Mouse (Mus musculus) macrophage (primary cell): ENCODE results near the gene Muc5ac. TPM values are rescaled to one million over a fixed set of nuclear protein-coding genes. Genes with fewer than 3 reads are reported as not detected.
"Not testable (repeated sequence)": the region's sequence is repeated elsewhere in the genome, so short reads cannot be mapped to it uniquely, and the experiment has no call there.

ENCODE experiments used
- H3K27ac ChIP-seq: fragments of 350-480 bp; formaldehyde crosslinking; 2 replicates; pipeline ENCODE4 v1.9.0; 2021
- H3K36me3 ChIP-seq: fragments of 350-480 bp; formaldehyde crosslinking; 2 replicates; pipeline ENCODE4 v1.9.0; 2021; ENCODE audit errors: inconsistent target
- H3K4me3 ChIP-seq: fragments of 350-480 bp; formaldehyde crosslinking; 2 replicates; pipeline ENCODE4 v1.9.0; 2021; ENCODE audit errors: inconsistent target
- H3K79me2 ChIP-seq: fragments of 350-480 bp; formaldehyde crosslinking; 2 replicates; pipeline ENCODE4 v1.9.0; 2021; ENCODE audit errors: inconsistent target
- WGBS: methylation state at CpG from one replicate; pipeline ENCODE4 v1.1.7; 2026; ENCODE audit warnings: inconsistent platforms; ENCODE audit not compliant: missing documents; 5-methylcytosine and 5-hydroxymethylcytosine counted together
- polyA plus RNA-seq: library from polyadenylated mRNA; stranded (reverse); fragments of 250-400 nt; gene quantifications from 3 replicates; pipeline ENCODE4 v1.2.4, GENCODE M21; 2018; ENCODE audit warnings: inconsistent platforms
- total RNA-seq, 78 experiments: library from RNA; depleted of rRNA; stranded (reverse); fragments of 250-400 nt; gene quantifications; 1 replicate in 9 of 78; 2 replicates in 24 of 78; 3 replicates in 43 of 78; 4 replicates in 2 of 78; pipeline ENCODE4 v1.2.4; 2018; ENCODE audit warnings: inconsistent platforms in 56 of 78

The Muc5ac gene
- not detected for total RNA-seq (2018; cell fraction: chromatin; rRNA removed)
- total RNA-seq (2018; cell fraction: cytosol; rRNA removed), result not detected
- total RNA-seq (2018; cell fraction: nucleus; rRNA removed), result not detected
- polyA plus RNA-seq, result not detected in 3 replicates

- 81% methylated on average over 6 of the region's 6 CpGs for WGBS
- no peaks in the 10 kb centered on the region for H3K79me2 ChIP-seq
- no peaks in the 10 kb centered on the region for H3K36me3 ChIP-seq
- no peak within 1 kb of the TSS for H3K4me3 ChIP-seq
- H3K27ac ChIP-seq, result no peak within 1 kb of the TSS
Observed at GRCm38 (mm10) chr7:141788677-141789452, at the start of gene Muc5ac. Gene Muc5ac (plus strand): TSS chr7:141788972.

GRCm38 (mm10) chr7:141747451-141748100 lies 41.2 kb upstream of the Muc5ac start:
- 83% methylated on average over 7 of the region's 7 CpGs for WGBS
- Histone ChIP-seq H3K4me3 (no peak overlapping the region), H3K79me2 (no peaks in the 10 kb centered on the region), H3K36me3 (no peaks in the 10 kb centered on the region), H3K27ac (no peak overlapping the region)

GRCm38 (mm10) chr7:141752513-141752912 lies 36.3 kb upstream of the Muc5ac start:
- Histone ChIP-seq H3K36me3 (no peaks in the 10 kb centered on the region), H3K4me3 (no peak overlapping the region), H3K79me2 (no peaks in the 10 kb centered on the region), H3K27ac (no peak overlapping the region)
- 55% methylated on average over 6 of the region's 6 CpGs for WGBS

GRCm38 (mm10) chr7:141755831-141756230 lies 32.9 kb upstream of the Muc5ac start:
- WGBS, result 47% methylated on average over 4 of the region's 4 CpGs
- no peak overlapping the region for H3K4me3 ChIP-seq
- H3K79me2 ChIP-seq, result no peaks in the 10 kb centered on the region
- H3K27ac ChIP-seq, result no peak overlapping the region
- H3K36me3 ChIP-seq, result no peaks in the 10 kb centered on the region

GRCm38 (mm10) chr7:141758291-141758690 lies 30.5 kb upstream of the Muc5ac start:
- no peaks in the 10 kb centered on the region for H3K36me3 ChIP-seq
- no peak overlapping the region for H3K27ac ChIP-seq
- H3K4me3 ChIP-seq, result no peak overlapping the region
- 48% methylated on average over 4 of the region's 4 CpGs for WGBS
- no peaks in the 10 kb centered on the region for H3K79me2 ChIP-seq

GRCm38 (mm10) chr7:141770521-141770920 lies 18.3 kb upstream of the Muc5ac start:
- WGBS, result 94% methylated on average over 3 of the region's 3 CpGs
- Histone ChIP-seq H3K36me3 (no peaks in the 10 kb centered on the region), H3K4me3 (no peak overlapping the region), H3K27ac (no peak overlapping the region), H3K79me2 (no peaks in the 10 kb centered on the region)

GRCm38 (mm10) chr7:141770988-141771387 lies 17.8 kb upstream of the Muc5ac start:
- 86% methylated on average over 8 of the region's 8 CpGs for WGBS
- Histone ChIP-seq H3K27ac (no peak overlapping the region), H3K4me3 (no peak overlapping the region), H3K36me3 (no peaks in the 10 kb centered on the region), H3K79me2 (no peaks in the 10 kb centered on the region)

GRCm38 (mm10) chr7:141772058-141772557 lies 16.7 kb upstream of the Muc5ac start:
- Histone ChIP-seq H3K4me3 (no peak overlapping the region), H3K27ac (no peak overlapping the region), H3K79me2 (no peaks in the 10 kb centered on the region), H3K36me3 (no peaks in the 10 kb centered on the region)
- 76% methylated on average over 1 of the region's 1 CpGs for WGBS

- Histone ChIP-seq H3K79me2 (no peaks in the 10 kb centered on the region), H3K4me3 (no peak overlapping the region), H3K27ac (no peak overlapping the region), H3K36me3 (no peaks in the 10 kb centered on the region)
- 89% methylated on average over 2 of the region's 2 CpGs for WGBS
Observed at GRCm38 (mm10) chr7:141774855-141775254, 13.9 kb upstream of the Muc5ac start.

- 80% methylated on average over 5 of the region's 5 CpGs for WGBS
- Histone ChIP-seq H3K79me2 (no peaks in the 10 kb centered on the region), H3K4me3 (no peak overlapping the region), H3K27ac (no peak overlapping the region), H3K36me3 (no peaks in the 10 kb centered on the region)
Observed at GRCm38 (mm10) chr7:141776199-141776598, 12.6 kb upstream of the Muc5ac start.

- Histone ChIP-seq H3K36me3 (no peaks in the 10 kb centered on the region), H3K4me3 (no peak overlapping the region), H3K27ac (no peak overlapping the region), H3K79me2 (no peaks in the 10 kb centered on the region)
- WGBS, result 100% methylated on average over 1 of the region's 1 CpGs
Observed at GRCm38 (mm10) chr7:141794251-141794650, 5.5 kb downstream of the Muc5ac start.

GRCm38 (mm10) chr7:141803206-141803605 lies 14.4 kb downstream of the Muc5ac start:
- H3K79me2 ChIP-seq, result no peaks in the 10 kb centered on the region
- H3K4me3 ChIP-seq, result no peak overlapping the region
- WGBS, result 91% methylated on average over 5 of the region's 7 CpGs
- H3K36me3 ChIP-seq, result no peaks in the 10 kb centered on the region
- no peak overlapping the region for H3K27ac ChIP-seq

- WGBS, result 86% methylated on average over 7 of the region's 7 CpGs
- Histone ChIP-seq H3K36me3 (no peaks in the 10 kb centered on the region), H3K4me3 (no peak overlapping the region), H3K27ac (no peak overlapping the region), H3K79me2 (no peaks in the 10 kb centered on the region)
Observed at GRCm38 (mm10) chr7:141805384-141805783, 16.6 kb downstream of the Muc5ac start.

GRCm38 (mm10) chr7:141807823-141808222 lies 19.1 kb downstream of the Muc5ac start:
- WGBS, result no CpG with 5 or more reads among the region's 4 CpGs
- not testable (repeated sequence) for H3K36me3 ChIP-seq, H3K4me3 ChIP-seq

GRCm38 (mm10) chr7:141809933-141810332 lies 21.2 kb downstream of the Muc5ac start:
- no CpG with 5 or more reads among the region's 4 CpGs for WGBS
- not testable (repeated sequence) for H3K4me3 ChIP-seq, H3K27ac ChIP-seq, H3K79me2 ChIP-seq, H3K36me3 ChIP-seq

More at GRCm38 (mm10) chr7:141807823-141808222, 19.1 kb downstream of the Muc5ac start:
- H3K79me2 ChIP-seq, H3K27ac ChIP-seq: not testable (repeated sequence)
